8 mouse cellular contexts compared by ENCODE assay signal in the genomic region with DNA sequence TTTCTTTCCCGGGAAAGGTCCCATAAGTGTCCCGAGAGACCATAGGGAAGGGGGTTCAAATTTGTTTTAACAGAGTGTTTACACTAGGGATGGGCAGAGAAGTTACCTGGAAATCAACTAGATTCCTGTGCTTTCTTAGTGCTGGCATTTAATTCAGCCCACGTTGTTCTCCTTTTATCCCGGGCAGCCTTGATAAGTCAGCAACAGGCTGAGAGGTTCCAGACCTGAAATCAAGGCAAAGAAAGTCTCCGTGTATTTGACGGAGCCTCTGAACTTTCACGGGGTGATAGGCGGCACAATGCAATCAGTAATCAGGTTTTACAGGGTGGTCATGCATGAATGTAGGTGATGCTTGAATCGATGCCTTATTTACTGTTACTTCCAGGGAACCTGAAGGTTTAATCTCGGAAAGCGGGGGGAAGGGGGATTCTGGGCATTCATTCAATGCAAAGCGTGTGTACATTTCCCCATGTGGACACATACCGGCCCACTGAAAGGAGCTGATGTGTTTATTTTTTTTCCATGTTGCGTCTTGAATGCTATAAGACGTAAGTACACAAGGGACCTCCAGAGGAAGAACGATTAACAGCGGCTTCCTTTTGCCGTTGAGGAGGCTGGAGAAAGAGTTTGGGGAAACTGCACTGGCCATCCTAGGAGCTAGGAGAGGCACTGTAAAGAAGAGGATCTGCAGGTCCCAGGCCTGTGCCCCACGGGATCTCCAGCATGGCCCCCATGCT. TPM values are rescaled to one million over a fixed set of nuclear protein-coding genes. Genes with fewer than 3 reads are reported as not detected.
DNase-seq lines count a peak whose midpoint lies in the region; ATAC-seq and TF ChIP-seq lines count a peak whose summit lies in the region.

No protein-coding gene starts in this region.

- H3K36me3 ChIP-seq in forebrain, embryonic 11.5 days (ENCODE audit: control insufficient read depth, insufficient read depth, low read length): no peaks in the 10 kb centered on the region
- no peaks in the 10 kb centered on the region for H3K36me3 ChIP-seq in intestine, embryonic 15.5 days
- H3K36me3 ChIP-seq in neural tube, embryonic 12.5 days: no peaks in the 10 kb centered on the region

- TF ChIP-seq CTCF in layer of hippocampus, adult 2 months (conservative IDR thresholded peaks at IDR 0.05): no peak; the same call in 1 of the 2 replicates
- TF ChIP-seq CTCF in lung, adult 2 months (IDR thresholded peaks at IDR 0.05; ENCODE audit: insufficient read depth, low read length): no peak

- WGBS in forebrain, embryonic 11.5 days: 3% methylated on average over 19 of the region's 19 CpGs
- 2% methylated on average over 19 of the region's 19 CpGs for WGBS in intestine, embryonic 15.5 days
- 8% methylated on average over 19 of the region's 19 CpGs for WGBS in neural tube, embryonic 12.5 days
- 4% methylated on average over 19 of the region's 19 CpGs for WGBS in lung, adult 2 months

- H3K4me1 ChIP-seq in forebrain, embryonic 11.5 days (replicated peaks; ENCODE audit: control insufficient read depth, insufficient read depth, low read length): peaks cover 8% of the 10 kb centered on the region
- peaks cover 22% of the 10 kb centered on the region for H3K4me1 ChIP-seq in intestine, embryonic 15.5 days (replicated peaks)
- peaks cover 25% of the 10 kb centered on the region for H3K4me1 ChIP-seq in neural tube, embryonic 12.5 days
- peaks cover 14% of the 10 kb centered on the region for H3K4me1 ChIP-seq in lung, adult 2 months (ENCODE audit: control insufficient read depth, insufficient read depth, low read length)

- no peak for TF ChIP-seq POLR2A in lung, adult 2 months (IDR thresholded peaks at IDR 0.05; ENCODE audit: borderline replicate concordance, extremely low read depth, low read depth, low read length)

- H3K4me2 ChIP-seq in forebrain, embryonic 11.5 days (ENCODE audit: low read depth, low read length, severe bottlenecking): peak overlapping the region; percentile 98
- peak overlapping the region; percentile 99 for H3K4me2 ChIP-seq in intestine, embryonic 15.5 days (replicated peaks)
- H3K4me2 ChIP-seq in neural tube, embryonic 12.5 days (replicated peaks): peak overlapping the region; percentile 100

- peak overlapping the region; percentile 76 for H3K9ac ChIP-seq in forebrain, embryonic 11.5 days (ENCODE audit: low read length)
- H3K9ac ChIP-seq in intestine, embryonic 15.5 days: peak overlapping the region; percentile 64; the same call in 1 of the 2 replicates
- H3K9ac ChIP-seq in neural tube, embryonic 12.5 days: peak overlapping the region; percentile 78

- H3K9me3 ChIP-seq in forebrain, embryonic 11.5 days (ENCODE audit: control insufficient read depth, low read length): no peaks in the 10 kb centered on the region
- H3K9me3 ChIP-seq in intestine, embryonic 15.5 days: no peaks in the 10 kb centered on the region
- no peaks in the 10 kb centered on the region for H3K9me3 ChIP-seq in neural tube, embryonic 12.5 days

- DNase-seq in layer of hippocampus, adult 2 months (ENCODE audit: low spot score in 2 of 2): no peak
- no peak for DNase-seq in layer of hippocampus, postnatal 36 days
- peak; percentile 50 for DNase-seq in forebrain, embryonic 11.5 days (ENCODE audit: low spot score)
- DNase-seq in thymus, postnatal 0 days (ENCODE audit: low spot score): no peak
- DNase-seq in layer of hippocampus, adult 9-10 months (ENCODE audit: low spot score): no peak
- no peak for DNase-seq in lung, adult 2 months

- peaks cover 23% of the 10 kb centered on the region for H3K27me3 ChIP-seq in forebrain, embryonic 11.5 days (ENCODE audit: control insufficient read depth, insufficient read depth, low read length)
- peaks cover 39% of the 10 kb centered on the region for H3K27me3 ChIP-seq in intestine, embryonic 15.5 days (replicated peaks)
- H3K27me3 ChIP-seq in neural tube, embryonic 12.5 days (replicated peaks): peaks cover 39% of the 10 kb centered on the region

- peak overlapping the region; percentile 96 for H3K27ac ChIP-seq in layer of hippocampus, adult 2 months
- no peak overlapping the region for H3K27ac ChIP-seq in forebrain, embryonic 11.5 days (ENCODE audit: low read depth, low read length)
- no peak overlapping the region for H3K27ac ChIP-seq in intestine, embryonic 15.5 days
- no peak overlapping the region for H3K27ac ChIP-seq in neural tube, embryonic 12.5 days

- no peak for ATAC-seq in forebrain, embryonic 11.5 days (replicated peaks; ENCODE audit: low FRiP score)
- no peak for ATAC-seq in intestine, embryonic 15.5 days
- no peak for ATAC-seq in neural tube, embryonic 12.5 days (ENCODE audit: low FRiP score, low read depth)

- H3K4me3 ChIP-seq in layer of hippocampus, adult 2 months: peak overlapping the region; percentile 69
- H3K4me3 ChIP-seq in forebrain, embryonic 11.5 days (ENCODE audit: low read depth, low read length): peak overlapping the region; percentile 67
- peak overlapping the region; percentile 59 for H3K4me3 ChIP-seq in intestine, embryonic 15.5 days (replicated peaks)
- H3K4me3 ChIP-seq in neural tube, embryonic 12.5 days: peak overlapping the region; percentile 75
- H3K4me3 ChIP-seq in lung, adult 2 months (replicated peaks; ENCODE audit: extremely low read depth, low read depth, low read length): no peak overlapping the region

RNA-seq across cellular contexts. Expression of a gene that starts 1.3 kb away (rescaled TPM):
- total RNA-seq in layer of hippocampus, adult 2 months (2021): 10 to 100 TPM; 60.2 to 64.9 TPM
- 10 to 100 TPM; 55.8 to 56.4 TPM for total RNA-seq in layer of hippocampus, postnatal 36 days (2021)
- polyA plus RNA-seq in forebrain, embryonic 11.5 days (2014; fragmentation: Nextera tagmentation; extraction: Ambion mirVana): 1.3 and 2.1 TPM in 2 replicates
- polyA plus RNA-seq in intestine, embryonic 15.5 days (2015; fragmentation: Nextera tagmentation; extraction: Ambion mirVana): 4.3 and 4.5 TPM in 2 replicates
- polyA plus RNA-seq in neural tube, embryonic 12.5 days (2016; fragmentation: Nextera tagmentation; extraction: Ambion mirVana): 3.3 and 3.6 TPM in 2 replicates
- 0.05 TPM in 2 replicates for polyA plus RNA-seq in thymus, postnatal 0 days (2015; fragmentation: Nextera tagmentation; extraction: Ambion mirVana)
- 1.6 and 1.7 TPM in 2 replicates for polyA plus RNA-seq in lung, adult 2 months (2012; rRNA removed)
